Mouse (Mus musculus) urinary bladder, adult 2 months (tissue): ENCODE measurements at regions not wholly inside any gene's neighbourhood (a gene's known extent, or its start where the extent isn't known, plus 50 kb on each side); places are given as distances from the start of the nearest gene placed in this dataset.

Source experiments
- DNase-seq: peaks from one replicate; pipeline ENCODE4 v3.0.0; 2022; ENCODE audit warnings: low spot score

GRCm38 (mm10) chr14:25063090-25063489 lies 395.9 kb upstream of the Zmiz1 start:
- DNase-seq: no peak

GRCm38 (mm10) chr14:25064190-25064947 lies 394.6 kb upstream of the Zmiz1 start:
- DNase-seq: no peak

- no peak for DNase-seq
Observed at GRCm38 (mm10) chr14:25067435-25067834, 391.6 kb upstream of the Zmiz1 start.

- no peak for DNase-seq
Observed at GRCm38 (mm10) chr14:25068430-25068829, 390.6 kb upstream of the Zmiz1 start.

GRCm38 (mm10) chr14:25073143-25073542 lies 385.8 kb upstream of the Zmiz1 start:
- DNase-seq: no peak

GRCm38 (mm10) chr14:25074022-25074800 lies 384.8 kb upstream of the Zmiz1 start:
- DNase-seq: no peak

- no peak for DNase-seq
Observed at GRCm38 (mm10) chr14:25074891-25075290, 384.1 kb upstream of the Zmiz1 start.

- DNase-seq: no peak
Observed at GRCm38 (mm10) chr14:25080431-25080830, 378.6 kb upstream of the Zmiz1 start.

GRCm38 (mm10) chr14:25083847-25084246 lies 375.1 kb upstream of the Zmiz1 start:
- no peak for DNase-seq

- DNase-seq: no peak
Observed at GRCm38 (mm10) chr14:25096786-25097185, 362.2 kb upstream of the Zmiz1 start.

- DNase-seq: no peak
Observed at GRCm38 (mm10) chr14:25105391-25105790, 353.6 kb upstream of the Zmiz1 start.

GRCm38 (mm10) chr14:25106451-25106850 lies 352.5 kb upstream of the Zmiz1 start:
- DNase-seq: no peak

GRCm38 (mm10) chr14:25108101-25108652 lies 350.8 kb upstream of the Zmiz1 start:
- DNase-seq: no peak

GRCm38 (mm10) chr14:25108701-25109290 lies 350.2 kb upstream of the Zmiz1 start:
- no peak for DNase-seq

- DNase-seq: no peak
Observed at GRCm38 (mm10) chr14:25109691-25110090, 349.3 kb upstream of the Zmiz1 start.

GRCm38 (mm10) chr14:25112832-25113231 lies 346.2 kb upstream of the Zmiz1 start:
- DNase-seq: no peak

GRCm38 (mm10) chr14:25113326-25113725 lies 345.7 kb upstream of the Zmiz1 start:
- no peak for DNase-seq

GRCm38 (mm10) chr14:25116424-25116823 lies 342.6 kb upstream of the Zmiz1 start:
- DNase-seq: peak; percentile 51

GRCm38 (mm10) chr14:25119999-25120398 lies 339.0 kb upstream of the Zmiz1 start:
- DNase-seq: no peak

GRCm38 (mm10) chr14:25120506-25120905 lies 338.5 kb upstream of the Zmiz1 start:
- DNase-seq: no peak

- DNase-seq: no peak
Observed at GRCm38 (mm10) chr14:25122971-25123535, 335.9 kb upstream of the Zmiz1 start.
